ENCODE assay signal across 8 mouse cellular contexts in the genomic region with DNA sequence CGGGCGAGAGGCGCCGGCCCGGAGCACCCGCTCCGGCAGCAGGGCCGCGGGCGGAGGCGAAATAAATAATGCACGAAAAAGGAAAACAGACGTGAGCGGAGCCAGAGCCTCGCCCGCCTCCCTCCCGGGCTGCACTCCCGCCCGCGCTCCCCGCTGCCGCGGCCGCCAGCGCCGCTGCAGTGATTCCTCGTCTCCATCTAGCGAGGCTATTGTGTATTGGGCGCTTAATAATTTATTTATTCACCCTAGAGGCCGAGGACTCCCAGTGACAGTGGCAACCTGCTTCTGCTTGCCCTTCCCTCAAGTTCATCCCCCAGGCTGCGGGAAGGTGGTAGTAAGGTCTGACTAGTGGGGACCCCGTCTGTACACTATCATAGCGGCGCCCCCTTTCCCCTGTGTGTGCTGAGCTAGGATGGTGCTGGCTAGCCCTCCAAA. TPM values are rescaled to one million over a fixed set of nuclear protein-coding genes. Genes with fewer than 3 reads are reported as not detected.
DNase-seq lines count a peak whose midpoint lies in the region; ATAC-seq and TF ChIP-seq lines count a peak whose summit lies in the region.

No protein-coding gene starts in this region.

- peaks cover 4% of the 10 kb centered on the region; the same call in 1 of the 2 replicates for H3K27me3 ChIP-seq in ES-Bruce4 (ENCODE audit: control insufficient read depth, insufficient read depth, low read length, poor library complexity, severe bottlenecking)
- peaks cover 3% of the 10 kb centered on the region; the same call in 1 of the 2 replicates for H3K27me3 ChIP-seq in cerebellum, adult 2 months (ENCODE audit: control insufficient read depth, insufficient read depth, low read length)
- H3K27me3 ChIP-seq in hindbrain, embryonic 10.5 days (ENCODE audit: insufficient read depth, poor library complexity, severe bottlenecking), result peaks cover 57% of the 10 kb centered on the region
- H3K27me3 ChIP-seq in lung, embryonic 15.5 days, result peaks cover 59% of the 10 kb centered on the region

- no peak for TF ChIP-seq POLR2A in ES-Bruce4 (IDR thresholded peaks at IDR 0.05; ENCODE audit: insufficient read depth, low read length)
- no peak for TF ChIP-seq POLR2A in cerebellum, adult 2 months (IDR thresholded peaks at IDR 0.05; ENCODE audit: borderline replicate concordance, insufficient read depth, low read length)

- no peak for TF ChIP-seq EP300 in ES-Bruce4 (IDR thresholded peaks at IDR 0.05; ENCODE audit: insufficient read depth, low read depth, low read length)

- no peak overlapping the region for H3K27ac ChIP-seq in ES-Bruce4 (ENCODE audit: insufficient read depth, low read length)
- H3K27ac ChIP-seq in cerebellum, adult 2 months (ENCODE audit: insufficient read depth, low read length), result no peak overlapping the region
- H3K27ac ChIP-seq in hindbrain, embryonic 10.5 days, result peak overlapping the region; percentile 94
- H3K27ac ChIP-seq in lung, embryonic 15.5 days, result peak overlapping the region; percentile 53; the same call in 1 of the 2 replicates

- H3K4me1 ChIP-seq in ES-Bruce4 (ENCODE audit: control insufficient read depth, insufficient read depth, low read length), result no peaks in the 10 kb centered on the region
- no peaks in the 10 kb centered on the region for H3K4me1 ChIP-seq in cerebellum, adult 2 months (ENCODE audit: control insufficient read depth, insufficient read depth, low read length)
- H3K4me1 ChIP-seq in hindbrain, embryonic 10.5 days (replicated peaks), result peaks cover 31% of the 10 kb centered on the region
- peaks cover 14% of the 10 kb centered on the region for H3K4me1 ChIP-seq in lung, embryonic 15.5 days

- DNase-seq in cerebellum, adult 2 months, result peak; percentile 32 to 36
- DNase-seq in forelimb bud, embryonic 11.5 days (ENCODE audit: low read depth, low spot score), result peak; percentile 51
- peak; percentile 65 for DNase-seq in hindbrain, embryonic 10.5 days (ENCODE audit: low spot score)
- peak; percentile 65 for DNase-seq in layer of hippocampus, adult 9-11 months
- peak; percentile 75 for DNase-seq in retina, embryonic 14.5 days (ENCODE audit: low spot score)
- no peak for DNase-seq in B cell, adult 2 months

- H3K4me3 ChIP-seq in ES-Bruce4 (ENCODE audit: low read depth, low read length), result peak overlapping the region; percentile 78
- H3K4me3 ChIP-seq in cerebellum, adult 2 months (replicated peaks; ENCODE audit: insufficient read depth, low read depth, low read length), result peak overlapping the region; percentile 36
- peak overlapping the region; percentile 79 for H3K4me3 ChIP-seq in hindbrain, embryonic 10.5 days
- H3K4me3 ChIP-seq in lung, embryonic 15.5 days, result peak overlapping the region; percentile 70

- peak overlapping the region; percentile 77 for H3K9ac ChIP-seq in ES-Bruce4 (ENCODE audit: low read depth, poor library complexity, severe bottlenecking)
- H3K9ac ChIP-seq in lung, embryonic 15.5 days, result peak overlapping the region; percentile 56

- ATAC-seq in lung, embryonic 15.5 days (ENCODE audit: borderline replicate concordance, extremely low read depth, low FRiP score, low TSS enrichment), result peak; percentile 72; the same call in 1 of the 2 replicates

- TF ChIP-seq CTCF in ES-Bruce4 (IDR thresholded peaks at IDR 0.05; ENCODE audit: low read depth, low read length), result no peak
- TF ChIP-seq CTCF in cerebellum, adult 2 months (IDR thresholded peaks at IDR 0.05; ENCODE audit: borderline replicate concordance, insufficient read depth, low read depth, low read length), result peak; percentile 38; the same call in 1 of the 2 replicates

- H3K4me2 ChIP-seq in lung, embryonic 15.5 days, result peak overlapping the region; percentile 98

- under 1% methylated on average over 34 of the region's 34 CpGs for WGBS in cerebellum, adult 2 months
- under 1% methylated on average over 34 of the region's 34 CpGs for WGBS in hindbrain, embryonic 10.5 days
- WGBS in lung, embryonic 15.5 days, result 1% methylated on average over 34 of the region's 34 CpGs

- no peaks in the 10 kb centered on the region for H3K36me3 ChIP-seq in ES-Bruce4 (ENCODE audit: control insufficient read depth, insufficient read depth, low read length, poor library complexity, severe bottlenecking)
- H3K36me3 ChIP-seq in hindbrain, embryonic 10.5 days, result no peaks in the 10 kb centered on the region
- H3K36me3 ChIP-seq in lung, embryonic 15.5 days, result no peaks in the 10 kb centered on the region

- H3K9me3 ChIP-seq in ES-Bruce4 (replicated peaks; ENCODE audit: control insufficient read depth, insufficient read depth, low read length, poor library complexity, severe bottlenecking), result no peaks in the 10 kb centered on the region
- no peaks in the 10 kb centered on the region for H3K9me3 ChIP-seq in hindbrain, embryonic 10.5 days
- no peaks in the 10 kb centered on the region for H3K9me3 ChIP-seq in lung, embryonic 15.5 days

RNA-seq across cellular contexts. Expression of a gene that starts 0.7 kb away (rescaled TPM):
- polyA plus RNA-seq in ES-Bruce4 (2011; ENCODE audit: insufficient read depth, insufficient read length, low read depth, missing spikeins), result not detected in 2 replicates
- 10.6 and 13.8 TPM in 2 replicates for polyA plus RNA-seq in cerebellum, adult 2 months (2012; rRNA removed)
- 0.91 and 1.2 TPM in 2 replicates for polyA plus RNA-seq in hindbrain, embryonic 10.5 days (2016; fragmentation: Nextera tagmentation; extraction: Ambion mirVana)
- 0.34 and 0.36 TPM in 2 replicates for polyA plus RNA-seq in lung, embryonic 15.5 days (2015; fragmentation: Nextera tagmentation; extraction: Ambion mirVana)

Comparison
In these comparisons a context has a peak if more than half of its experiments do, and no peak if none do; other contexts are left out.
1. H3K27ac ChIP-seq: peak in hindbrain, embryonic 10.5 days (single experiment) and lung, embryonic 15.5 days (single experiment); none in ES-Bruce4 (single experiment) and cerebellum, adult 2 months (single experiment).
2. DNase-seq: peak in cerebellum, adult 2 months (2 of 2), forelimb bud, embryonic 11.5 days (single experiment), hindbrain, embryonic 10.5 days (single experiment), layer of hippocampus, adult 9-11 months (single experiment) and retina, embryonic 14.5 days (single experiment); none in B cell, adult 2 months (0 of 2).
3. Peak in every context shown above with its lines, with median percentiles within 50 percentile points of each other: H3K4me3 ChIP-seq.